Mouse (Mus musculus) spleen, adult 2 months (tissue): Measurements from ENCODE around the gene Gpr153.

Experiments used
- CTCF ChIP-seq: fragments of 200-500 bp; IDR thresholded peaks from 2 replicates; pipeline ENCODE4 v1.5.1; 2011; ENCODE audit warnings: mild to moderate bottlenecking, inconsistent platforms; ENCODE audit not compliant: insufficient read depth, insufficient read length, insufficient replicate concordance; ENCODE audit errors: extremely low read depth
- POLR2A ChIP-seq: fragments of 200-500 bp; IDR thresholded peaks from 2 replicates; pipeline ENCODE4 v1.6.1; 2011; ENCODE audit warnings: low read depth, low read length, inconsistent platforms

DNA sequence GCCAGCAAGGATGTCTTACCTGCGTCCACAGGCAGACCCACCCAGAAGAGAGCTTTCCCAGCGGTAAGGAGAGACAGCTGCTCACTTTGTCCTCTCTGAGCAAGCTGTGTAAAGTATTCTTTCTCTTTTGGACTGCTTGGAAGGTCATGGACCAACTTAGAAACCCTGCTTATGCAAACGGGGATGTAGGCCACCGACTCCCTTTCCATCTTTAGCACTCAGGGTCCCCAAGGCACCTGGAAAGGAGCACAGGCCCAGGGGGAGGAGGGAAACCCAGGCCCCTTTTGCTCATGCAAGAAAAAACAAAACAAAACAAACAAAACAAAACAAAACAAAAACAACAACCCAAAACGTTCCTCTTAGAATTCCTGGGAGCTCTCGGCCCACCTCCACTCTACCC, 17.5 kb downstream of the Gpr153 start, which contains the start of gene Hes3:
- TF ChIP-seq CTCF = no peak
- no peak for TF ChIP-seq POLR2A
